Mouse (Mus musculus) embryo, embryonic 9.5 days (tissue): ENCODE results near the gene Klf6.

Source experiments
- DNase-seq: peaks from one replicate; pipeline ENCODE4 v3.0.0-alpha.2; 2017; ENCODE audit errors: extremely low spot score

The Klf6 gene

GRCm38 (mm10) chr13:5861157-5862002 is at the start of gene Klf6:
Gene Klf6, plus strand, starts transcription at chr13:5861482.
- DNase-seq, result peak; percentile 97

- DNase-seq, result no peak
Observed at GRCm38 (mm10) chr13:5813433-5813832, 47.8 kb upstream of the Klf6 start.

DNA sequence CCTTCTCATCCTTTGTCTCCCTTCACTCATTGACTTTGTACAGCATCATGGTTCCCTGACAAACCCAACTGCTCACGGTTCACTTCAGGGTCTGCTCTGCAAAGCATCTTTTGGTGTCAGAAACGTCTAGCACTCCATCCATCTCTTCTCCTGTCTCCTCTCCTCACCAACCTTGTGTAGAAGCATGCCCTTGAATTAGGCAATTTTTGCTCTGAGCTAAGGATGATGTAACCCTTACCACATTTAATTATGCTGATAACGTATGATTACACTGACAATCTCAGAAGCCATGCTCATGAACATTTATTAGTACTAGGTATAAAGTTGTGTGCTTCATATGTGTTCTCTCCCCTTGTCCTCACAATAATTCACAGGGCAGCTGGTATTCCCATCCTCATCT is 44.0 kb upstream of the Klf6 start:
- DNase-seq, result no peak

- DNase-seq, result no peak
Observed at GRCm38 (mm10) chr13:5819173-5819572, 42.1 kb upstream of the Klf6 start.

DNA sequence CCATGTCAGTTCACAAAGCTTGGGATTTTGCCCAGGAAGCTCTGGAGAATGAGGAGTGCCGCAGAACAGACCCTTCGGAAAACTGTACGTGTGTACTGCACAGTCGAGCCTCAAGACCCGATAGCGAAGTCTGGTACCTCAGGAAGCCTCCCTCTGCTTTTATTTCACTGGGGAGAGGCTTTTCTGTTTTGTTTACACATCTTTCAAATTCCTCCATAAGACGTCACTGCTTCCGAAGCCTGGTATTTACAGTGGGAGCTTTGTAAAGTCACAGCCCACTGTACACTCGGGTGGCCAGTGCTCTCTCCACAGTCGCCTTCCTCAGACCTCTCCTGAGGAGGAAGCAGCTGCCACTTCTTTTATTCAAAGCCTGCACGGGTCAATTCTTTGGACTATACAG is 38.7 kb upstream of the Klf6 start:
- no peak for DNase-seq

DNA sequence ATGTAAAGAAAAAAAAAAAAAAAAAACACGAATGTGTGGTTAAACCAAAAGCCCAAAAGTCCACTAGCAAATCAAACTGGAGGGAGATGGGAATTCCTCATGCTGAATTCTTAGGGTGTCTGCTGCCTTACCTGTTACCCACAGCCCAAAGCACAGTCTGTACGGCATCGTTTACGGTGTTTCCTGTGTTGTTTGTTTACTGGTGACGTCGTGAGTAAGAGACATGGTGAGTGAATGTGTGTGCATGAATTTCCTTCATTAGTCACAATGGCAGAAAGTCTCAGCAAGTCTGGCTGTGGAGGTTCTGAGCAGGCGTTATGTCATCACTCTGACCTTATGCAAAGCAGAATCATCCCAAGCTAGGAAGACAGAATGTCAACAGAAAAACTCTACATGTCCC is 38.1 kb upstream of the Klf6 start:
- DNase-seq, result no peak

DNA sequence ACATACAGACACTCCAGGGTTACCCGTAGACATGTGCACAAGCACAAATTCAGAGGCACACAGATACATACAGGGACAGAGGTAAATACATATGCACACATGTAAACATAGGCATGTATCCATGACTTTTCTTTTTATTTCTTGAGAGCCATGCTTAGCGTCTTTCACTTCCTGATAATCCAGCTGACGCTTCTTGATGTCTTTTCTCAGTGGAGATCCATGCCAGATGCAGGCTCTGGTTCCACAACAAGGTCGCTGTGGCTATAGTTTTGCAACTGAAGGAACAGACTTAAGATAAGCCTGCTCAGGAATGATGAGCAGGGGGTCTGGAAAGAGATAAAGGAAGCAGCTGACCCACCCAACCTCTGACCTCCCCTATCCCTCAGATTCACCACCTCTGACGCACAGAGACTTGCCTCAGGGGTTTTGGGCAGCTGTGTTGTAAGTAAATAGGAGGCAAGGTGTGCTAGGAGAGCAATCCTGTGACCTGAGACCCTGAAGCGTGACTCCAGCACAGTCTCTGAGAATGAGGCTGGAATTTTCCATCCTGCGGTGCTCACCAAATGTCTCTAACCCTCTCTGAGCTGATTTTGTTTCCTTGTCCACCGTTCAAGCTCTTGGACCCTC is 37.0 kb upstream of the Klf6 start:
- no peak for DNase-seq

DNA sequence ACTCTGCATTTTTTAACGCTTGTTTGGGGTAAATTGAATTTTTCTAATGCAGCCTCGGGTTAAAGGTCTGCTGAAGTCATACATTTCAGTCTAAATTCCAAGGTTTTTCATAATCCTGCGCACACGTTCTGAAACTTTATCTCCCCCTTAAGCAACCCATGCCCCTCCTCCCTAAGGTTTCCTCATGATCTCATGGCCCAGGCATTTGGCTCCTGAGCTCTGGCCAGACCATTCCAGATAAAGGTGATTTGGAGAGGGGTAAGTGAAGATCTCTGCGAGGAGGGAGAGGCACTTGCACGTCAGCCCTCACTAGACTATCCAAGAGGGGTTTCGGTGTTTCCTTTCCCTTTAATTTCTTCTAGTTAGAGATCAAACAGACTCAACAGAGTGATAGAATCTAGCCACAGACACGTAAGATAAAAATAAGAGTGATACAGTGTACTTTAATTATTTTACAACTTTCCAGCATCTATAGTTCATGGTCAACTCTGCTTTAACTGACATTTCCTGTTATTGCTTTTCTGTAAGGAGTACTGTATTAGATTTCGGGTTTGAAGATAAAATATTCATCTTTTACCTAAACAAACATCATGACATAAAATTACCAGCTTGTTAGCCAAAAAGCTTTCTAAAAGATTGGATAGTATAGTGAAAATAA is 35.0 kb upstream of the Klf6 start:
- no peak for DNase-seq

DNA sequence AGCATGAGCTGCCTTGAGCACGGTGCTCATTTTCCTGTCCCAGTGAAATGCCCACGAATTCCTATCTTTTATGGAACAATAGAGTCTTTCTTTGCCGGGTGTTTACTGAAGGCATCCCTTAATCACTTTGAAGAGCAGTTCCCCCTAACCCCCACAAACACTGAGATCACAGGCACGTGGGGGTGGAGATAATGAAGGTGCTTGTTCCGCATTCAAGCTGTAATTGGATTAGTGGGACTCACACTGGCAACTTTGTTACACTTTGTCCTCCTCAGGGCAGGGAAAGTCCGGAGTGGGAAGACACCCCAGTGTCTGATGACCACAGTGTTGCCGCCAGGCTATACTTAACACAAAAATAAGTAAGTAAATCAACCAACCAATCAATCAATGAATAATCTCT is 29.3 kb upstream of the Klf6 start:
- DNase-seq, result peak; percentile 36

DNA sequence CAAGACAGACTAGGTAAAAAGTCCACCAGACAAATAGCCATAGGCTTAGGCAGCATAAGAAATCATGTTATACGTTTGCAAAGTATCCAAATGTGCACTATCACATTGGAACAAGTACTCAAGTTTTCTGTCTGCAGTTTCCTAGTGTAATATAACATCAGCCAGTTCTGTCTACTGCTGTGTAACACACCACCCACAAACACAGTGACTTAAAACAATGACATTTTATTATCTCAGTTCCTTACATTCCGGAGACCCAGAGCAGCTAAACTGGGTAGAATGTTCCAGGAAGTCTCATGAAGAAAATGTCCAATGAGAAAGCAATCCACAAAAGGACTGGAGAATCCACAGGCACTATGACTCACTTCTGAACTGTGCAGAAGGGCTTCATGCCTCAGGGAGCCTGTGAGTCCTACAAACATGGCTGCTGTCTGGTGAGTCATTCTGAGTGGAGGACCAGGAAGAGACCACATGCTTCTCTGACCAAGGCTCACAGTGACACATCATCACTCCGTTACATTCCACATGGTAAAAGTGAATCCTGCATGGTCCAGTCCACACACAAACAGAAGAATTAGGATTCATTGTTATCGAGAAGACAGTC is 24.0 kb upstream of the Klf6 start:
- DNase-seq, result no peak

- no peak for DNase-seq
Observed at GRCm38 (mm10) chr13:5841418-5841817, 19.9 kb upstream of the Klf6 start.

DNA sequence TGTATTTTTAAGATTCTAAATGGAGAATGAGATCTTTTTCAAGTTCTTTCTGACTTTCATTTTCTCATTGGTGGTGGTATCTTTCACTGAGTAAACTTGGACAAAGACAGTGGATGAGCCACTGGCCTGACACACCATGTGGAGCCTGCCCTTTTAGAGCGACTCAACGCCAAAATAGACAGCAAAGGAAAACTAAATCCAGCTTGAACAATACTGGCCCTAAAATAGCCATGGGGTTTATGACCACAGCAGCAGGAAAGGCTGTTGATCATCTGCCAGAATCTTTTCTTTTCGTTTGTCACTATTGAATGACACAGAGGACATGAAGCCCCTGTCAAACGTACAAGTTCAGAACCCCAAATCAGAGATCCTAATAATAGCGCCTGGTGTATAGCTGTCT is 18.4 kb upstream of the Klf6 start:
- DNase-seq, result no peak

GRCm38 (mm10) chr13:5843829-5844228 is 17.5 kb upstream of the Klf6 start:
- DNase-seq, result no peak

- DNase-seq, result no peak
Observed at GRCm38 (mm10) chr13:5844338-5844737, 16.9 kb upstream of the Klf6 start.

GRCm38 (mm10) chr13:5845161-5845590 is 16.1 kb upstream of the Klf6 start:
- DNase-seq, result no peak

GRCm38 (mm10) chr13:5845605-5846004 is 15.7 kb upstream of the Klf6 start:
- no peak for DNase-seq

DNA sequence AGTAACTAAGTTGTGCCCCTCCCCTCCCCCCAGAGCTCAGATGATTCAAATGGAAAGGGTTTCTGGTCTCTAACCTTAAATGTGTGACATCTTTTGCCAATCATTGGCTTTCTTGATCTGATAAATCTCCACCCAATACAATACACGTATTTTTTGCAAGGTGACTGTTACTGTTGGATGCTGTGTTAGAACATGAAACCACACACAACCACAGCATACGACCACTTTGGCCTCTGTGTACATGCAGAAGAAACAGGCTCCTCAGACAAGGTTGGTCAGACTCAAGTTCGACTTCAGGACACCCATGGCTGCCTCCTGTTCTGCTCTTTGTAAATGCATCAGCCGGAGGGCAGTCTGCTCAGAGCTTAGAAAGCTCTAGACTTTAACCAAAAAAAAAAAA is 14.4 kb upstream of the Klf6 start:
- DNase-seq, result no peak

GRCm38 (mm10) chr13:5847736-5848135 is 13.5 kb upstream of the Klf6 start:
- DNase-seq, result no peak

DNA sequence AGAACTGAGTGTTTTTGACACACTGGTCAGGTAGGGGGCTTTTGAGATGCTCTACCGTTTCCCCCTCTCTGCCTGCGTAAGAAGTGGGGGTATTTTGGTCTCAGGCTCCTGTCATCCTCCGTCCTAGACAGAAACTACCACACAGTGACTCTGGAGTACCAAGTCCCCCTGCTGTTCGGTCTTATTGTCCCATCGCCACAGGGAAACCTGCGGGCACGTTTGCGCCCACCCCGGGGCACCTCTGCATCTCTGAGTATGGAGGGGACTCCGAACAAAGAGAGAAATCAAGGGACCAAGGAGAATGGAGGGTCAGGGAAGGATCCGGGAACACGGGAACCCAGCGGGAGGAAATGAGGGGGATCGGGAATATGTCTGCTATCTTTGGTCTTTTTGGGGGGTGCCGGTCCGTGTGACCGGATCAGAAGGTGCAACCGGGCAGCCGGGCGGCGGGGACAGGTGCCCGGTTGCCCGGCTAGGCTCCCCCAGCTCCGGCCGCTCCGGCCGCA is 578 bp upstream of the Klf6 start:
- DNase-seq, result no peak

DNA sequence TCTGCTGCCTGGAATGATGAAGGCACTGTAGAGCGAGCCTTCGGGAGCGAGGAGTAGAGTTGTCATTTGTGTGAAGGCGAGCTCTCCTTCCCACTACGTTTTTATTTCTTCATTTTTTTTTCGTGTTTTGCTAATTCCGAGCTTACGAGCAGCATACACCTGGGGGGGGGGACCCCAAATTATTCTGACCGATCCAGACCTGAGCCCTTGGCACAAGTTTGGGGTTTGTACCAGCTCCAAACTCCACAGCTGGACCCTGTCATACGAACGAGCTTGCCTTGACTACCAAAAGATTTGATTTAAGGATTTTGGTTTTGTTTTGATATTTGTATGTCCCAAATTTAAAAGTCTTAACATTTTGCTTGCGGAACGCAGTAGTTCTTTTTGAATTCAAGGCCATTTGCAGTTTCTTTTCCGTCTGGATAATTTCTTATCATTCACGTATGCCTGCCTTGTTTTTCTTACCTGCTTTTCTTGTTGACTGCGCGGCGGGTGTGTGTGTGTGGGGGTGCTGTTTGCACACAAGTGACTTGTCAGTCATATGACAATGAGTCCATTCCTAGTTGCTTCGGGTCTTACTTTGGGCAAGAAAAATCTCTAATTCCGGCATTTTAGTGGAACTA is 832 bp downstream of the Klf6 start:
- peak; percentile 51 for DNase-seq

- DNase-seq, result no peak
Observed at GRCm38 (mm10) chr13:5862626-5863407, 1.5 kb downstream of the Klf6 start.
